Mouse (Mus musculus): ENCODE results near the gene Ddx58. TPM values are rescaled to one million over a fixed set of nuclear protein-coding genes. Genes with fewer than 3 reads are reported as not detected.

The Ddx58 gene
- polyA plus RNA-seq, 1 experiment from 2014 or later, result 2.6 TPM

DNA sequence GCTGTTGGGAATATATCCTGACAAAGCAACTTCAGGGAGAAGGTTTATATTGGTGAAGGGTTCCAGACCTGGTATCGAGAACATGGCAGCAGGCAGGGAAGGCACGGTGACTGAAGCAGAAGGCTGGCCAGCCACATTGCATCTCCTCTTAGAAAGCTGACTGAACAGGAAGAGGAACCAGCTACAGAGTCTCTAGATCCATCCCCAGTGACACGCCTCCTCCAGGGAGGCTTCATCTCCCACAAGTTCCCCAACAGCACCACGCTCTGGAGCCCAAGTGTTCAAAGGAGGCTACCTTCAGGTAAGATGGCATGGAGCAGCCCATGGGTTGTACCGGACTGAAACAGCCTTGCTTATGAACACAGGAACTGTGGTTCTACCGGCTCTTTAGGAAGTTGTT, 37.4 kb downstream of the Ddx58 start:
- no peak for DNase-seq (ENCODE audit: low spot score)
- no peaks in the 10 kb centered on the region for H3K9me3 ChIP-seq (replicated peaks)
- H3K36me3 ChIP-seq, result peaks cover 35% of the 10 kb centered on the region
- no peaks in the 10 kb centered on the region for H3K4me1 ChIP-seq
- WGBS, result 86% methylated on average over 6 of the region's 6 CpGs
- H3K27me3 ChIP-seq (ENCODE audit: low read depth, poor library complexity, severe bottlenecking), result no peaks in the 10 kb centered on the region
- H3K4me3 ChIP-seq, result no peak overlapping the region
- H3K27ac ChIP-seq (replicated peaks), result no peak overlapping the region

DNA sequence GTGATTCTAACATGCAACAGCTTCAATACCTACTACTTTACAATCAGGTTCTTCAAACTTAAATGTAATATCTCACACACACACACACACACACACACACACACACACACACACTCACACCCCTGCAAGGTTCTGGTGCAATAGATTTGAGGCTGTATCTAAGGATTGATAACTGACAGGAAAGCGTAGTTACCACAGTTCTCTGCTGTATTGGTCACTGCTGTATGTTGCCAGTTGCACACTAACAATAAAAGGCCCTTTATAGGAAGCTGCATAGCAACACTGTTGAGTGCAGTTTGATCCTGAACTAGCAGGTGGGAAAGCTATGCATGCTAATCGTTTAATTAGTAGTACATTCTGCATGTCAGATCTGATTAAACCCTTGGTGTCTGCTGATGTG, 44.3 kb downstream of the Ddx58 start:
- Histone ChIP-seq H3K4me1 (no peaks in the 10 kb centered on the region), H3K27me3 (ENCODE audit: low read depth, poor library complexity, severe bottlenecking) (no peaks in the 10 kb centered on the region), H3K36me3 (peaks cover 76% of the 10 kb centered on the region), H3K4me3 (no peak overlapping the region), H3K27ac (replicated peaks) (no peak overlapping the region), H3K9me3 (replicated peaks) (no peaks in the 10 kb centered on the region)
- 88% methylated on average over 2 of the region's 2 CpGs for WGBS
- no peak for DNase-seq (ENCODE audit: low spot score)

DNA sequence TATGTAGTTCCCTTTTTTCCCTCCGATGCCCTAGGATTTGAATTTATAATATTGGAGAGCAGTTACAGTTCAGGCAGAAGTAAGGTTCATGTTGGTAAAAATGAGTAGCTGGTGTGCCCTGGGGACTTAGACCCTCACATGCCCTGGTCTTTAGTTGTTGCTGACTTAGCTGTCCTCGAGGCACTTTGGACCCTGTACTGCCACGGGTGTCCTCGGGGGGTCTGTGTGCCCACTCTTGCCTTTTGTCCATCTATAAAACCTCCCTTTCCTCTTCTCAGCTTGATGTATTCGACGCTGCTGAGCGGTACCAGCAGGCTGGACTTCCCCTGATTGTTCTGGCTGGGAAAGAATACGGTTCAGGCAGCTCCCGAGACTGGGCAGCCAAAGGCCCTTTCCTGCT, 46.2 kb downstream of the Ddx58 start:
- 77% methylated on average over 9 of the region's 9 CpGs for WGBS
- Histone ChIP-seq H3K27me3 (ENCODE audit: low read depth, poor library complexity, severe bottlenecking) (no peaks in the 10 kb centered on the region), H3K36me3 (peaks cover 85% of the 10 kb centered on the region), H3K4me3 (no peak overlapping the region), H3K4me1 (no peaks in the 10 kb centered on the region), H3K9me3 (replicated peaks) (no peaks in the 10 kb centered on the region), H3K27ac (replicated peaks) (no peak overlapping the region)
- DNase-seq (ENCODE audit: low spot score), result no peak

DNA sequence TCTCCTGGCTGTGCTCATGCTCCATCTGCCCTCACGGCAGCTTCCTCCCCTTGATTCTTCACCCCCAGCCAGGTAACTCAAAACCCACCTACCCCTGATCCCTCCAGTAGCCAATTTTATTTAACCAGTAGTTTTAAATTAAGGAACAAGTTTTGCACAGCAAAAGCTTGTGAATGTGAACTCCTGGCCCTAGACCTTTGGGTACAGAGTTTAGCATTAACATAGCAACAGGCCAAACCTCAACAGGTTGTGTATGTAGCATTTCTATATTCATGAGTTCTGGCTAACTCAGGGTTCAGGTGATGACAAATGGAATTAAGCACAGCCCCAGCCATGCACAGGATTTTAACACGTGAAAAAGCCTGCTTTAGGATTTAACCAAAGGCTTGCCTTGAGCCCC, 47.4 kb downstream of the Ddx58 start:
- Histone ChIP-seq H3K36me3 (peaks cover 85% of the 10 kb centered on the region), H3K4me1 (no peaks in the 10 kb centered on the region)
- 68% methylated on average over 2 of the region's 2 CpGs for WGBS

DNA sequence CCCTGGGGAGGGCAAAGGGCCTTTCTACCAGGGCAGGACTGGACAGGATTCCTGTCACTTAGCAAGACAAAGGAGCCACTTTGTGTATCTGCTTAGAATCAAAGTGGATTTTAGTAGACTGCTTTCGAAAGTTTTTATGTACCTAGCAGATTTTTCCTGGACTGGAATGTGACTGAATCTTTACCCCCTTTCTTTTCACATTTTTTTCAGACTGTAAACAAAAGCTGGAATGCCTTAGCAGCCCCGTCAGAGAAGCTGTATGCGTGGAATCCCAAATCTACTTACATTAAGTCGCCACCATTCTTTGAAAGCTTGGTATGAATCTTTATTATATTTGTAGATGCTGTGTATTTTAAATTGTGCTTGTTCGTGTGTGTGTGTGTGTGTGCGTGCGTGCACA, 51.7 kb downstream of the Ddx58 start:
- peaks cover 92% of the 10 kb centered on the region for H3K36me3 ChIP-seq
- no peaks in the 10 kb centered on the region for H3K4me1 ChIP-seq
- no peak overlapping the region for H3K4me3 ChIP-seq
- no peaks in the 10 kb centered on the region for H3K27me3 ChIP-seq (ENCODE audit: low read depth, poor library complexity, severe bottlenecking)
- DNase-seq (ENCODE audit: low spot score), result no peak
- H3K27ac ChIP-seq (replicated peaks), result no peak overlapping the region
- 86% methylated on average over 7 of the region's 7 CpGs for WGBS
- no peaks in the 10 kb centered on the region for H3K9me3 ChIP-seq (replicated peaks)

More for the DNA sequence above, 47.4 kb downstream of the Ddx58 start:
- no peak for DNase-seq (ENCODE audit: low spot score)
- no peaks in the 10 kb centered on the region for H3K27me3 ChIP-seq (ENCODE audit: low read depth, poor library complexity, severe bottlenecking)
- H3K9me3 ChIP-seq (replicated peaks), result no peaks in the 10 kb centered on the region
- no peak overlapping the region for H3K4me3 ChIP-seq
- H3K27ac ChIP-seq (replicated peaks), result no peak overlapping the region

DNA sequence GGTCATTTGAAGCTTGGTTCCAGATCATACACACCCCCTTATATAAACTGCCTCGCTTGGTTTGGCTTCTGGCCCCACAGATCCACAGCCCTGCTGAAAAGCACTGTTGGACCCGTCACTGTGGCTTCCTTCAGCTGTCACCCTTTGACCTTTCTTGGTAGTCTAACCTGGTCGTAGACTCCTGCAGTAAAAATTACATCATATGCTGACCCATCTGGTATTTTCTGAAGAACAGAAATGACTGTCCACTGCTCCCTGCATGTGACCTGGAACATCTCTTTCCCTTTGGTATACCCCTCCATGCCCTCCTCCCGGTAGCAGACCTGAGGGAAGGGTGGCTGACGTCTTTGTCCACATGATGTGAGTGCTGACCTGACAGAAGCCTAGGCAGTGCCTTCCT, 55.2 kb downstream of the Ddx58 start:
- Histone ChIP-seq H3K27me3 (ENCODE audit: low read depth, poor library complexity, severe bottlenecking) (no peaks in the 10 kb centered on the region), H3K36me3 (peaks cover 92% of the 10 kb centered on the region), H3K4me1 (no peaks in the 10 kb centered on the region), H3K27ac (replicated peaks) (no peak overlapping the region), H3K9me3 (replicated peaks) (no peaks in the 10 kb centered on the region), H3K4me3 (no peak overlapping the region)
- WGBS, result 90% methylated on average over 5 of the region's 5 CpGs
- DNase-seq (ENCODE audit: low spot score), result no peak

DNA sequence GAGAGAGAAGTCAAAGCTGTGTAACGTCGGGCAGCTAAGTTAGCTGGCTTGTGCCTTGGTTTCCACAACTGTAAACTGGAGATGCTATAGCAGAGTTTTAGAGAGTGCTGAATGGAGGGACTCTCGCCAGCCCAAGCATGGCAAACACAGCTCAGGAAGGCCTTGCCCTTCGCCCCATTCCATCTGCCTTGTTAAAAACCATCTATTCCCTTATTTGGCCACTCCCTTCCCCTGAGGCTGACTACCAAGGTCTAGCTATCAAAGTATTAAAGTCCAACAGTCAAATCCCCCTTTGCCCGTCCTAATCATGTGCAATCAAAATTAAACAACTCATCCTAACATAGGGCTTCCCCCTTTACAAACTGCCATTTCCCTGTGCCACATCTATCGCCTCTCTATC, 55.8 kb downstream of the Ddx58 start:
- no peak for DNase-seq (ENCODE audit: low spot score)
- H3K27me3 ChIP-seq (ENCODE audit: low read depth, poor library complexity, severe bottlenecking), result no peaks in the 10 kb centered on the region
- 89% methylated on average over 6 of the region's 6 CpGs for whole genome bisulfite sequencing
- no peak overlapping the region for H3K27ac ChIP-seq (replicated peaks)
- no peak overlapping the region for H3K4me3 ChIP-seq
- H3K9me3 ChIP-seq (replicated peaks), result no peaks in the 10 kb centered on the region
- no peaks in the 10 kb centered on the region for H3K4me1 ChIP-seq
- H3K36me3 ChIP-seq, result peaks cover 91% of the 10 kb centered on the region

DNA sequence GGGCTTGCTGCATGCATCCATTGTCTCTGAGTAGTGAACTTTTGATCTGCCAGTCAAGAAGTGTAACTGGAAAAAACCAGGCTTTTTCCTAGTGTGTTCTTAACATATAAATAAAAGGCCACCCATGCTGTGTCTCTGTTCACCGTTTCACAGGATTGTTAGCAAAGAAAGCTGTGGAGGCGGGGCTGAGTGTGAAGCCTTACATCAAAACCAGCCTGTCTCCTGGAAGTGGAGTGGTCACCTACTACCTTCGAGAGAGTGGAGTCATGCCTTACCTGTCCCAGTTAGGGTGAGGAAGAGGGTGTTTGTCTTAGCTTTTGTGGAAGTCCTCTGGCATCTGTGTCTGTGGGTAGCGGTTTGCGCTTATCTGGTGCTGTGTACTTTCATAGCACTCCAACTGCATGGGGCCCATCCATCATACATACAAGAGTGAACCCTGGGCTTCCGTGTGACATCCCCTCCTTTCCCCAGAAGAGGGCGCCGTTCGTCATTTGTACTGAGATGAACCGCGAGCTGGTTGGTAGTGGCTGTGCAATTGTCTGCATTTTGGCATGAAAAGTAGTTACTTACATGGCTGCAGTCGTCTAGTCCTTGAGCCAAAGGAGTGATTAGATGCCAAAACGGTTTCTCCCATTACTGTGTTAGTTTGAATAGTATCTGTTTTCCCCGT, 56.8 kb downstream of the Ddx58 start:
- no peaks in the 10 kb centered on the region for H3K9me3 ChIP-seq (replicated peaks)
- H3K4me1 ChIP-seq, result no peaks in the 10 kb centered on the region
- no peak overlapping the region for H3K27ac ChIP-seq (replicated peaks)
- 47% methylated on average over 14 of the region's 14 CpGs for WGBS
- H3K4me3 ChIP-seq, result no peak overlapping the region
- peaks cover 91% of the 10 kb centered on the region for H3K36me3 ChIP-seq
- H3K27me3 ChIP-seq (ENCODE audit: low read depth, poor library complexity, severe bottlenecking), result no peaks in the 10 kb centered on the region
- DNase-seq (ENCODE audit: low spot score), result peak; percentile 69

DNA sequence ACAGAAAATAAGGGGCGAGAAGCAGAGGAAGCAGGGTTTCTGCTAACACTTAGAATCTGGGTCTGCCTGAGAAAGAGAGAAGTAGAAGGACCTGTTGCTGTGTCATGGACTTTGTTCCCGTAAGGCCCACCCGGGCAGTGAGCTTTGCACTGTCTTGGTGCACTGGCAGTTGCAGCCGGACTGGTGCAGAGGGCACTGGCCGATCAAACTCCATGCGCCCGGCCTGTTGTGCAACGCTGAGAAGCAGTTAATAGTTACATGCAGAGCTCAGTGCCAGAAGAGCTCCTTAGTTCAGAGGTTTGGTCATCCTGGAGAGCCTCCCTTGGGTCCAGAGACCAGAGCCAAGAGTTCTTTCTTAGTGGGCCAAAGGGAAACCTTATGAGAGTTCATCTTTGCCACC, 57.9 kb downstream of the Ddx58 start:
- WGBS, result 94% methylated on average over 8 of the region's 8 CpGs
- no peaks in the 10 kb centered on the region for H3K27me3 ChIP-seq (ENCODE audit: low read depth, poor library complexity, severe bottlenecking)
- H3K9me3 ChIP-seq (replicated peaks), result no peaks in the 10 kb centered on the region
- H3K36me3 ChIP-seq, result peaks cover 84% of the 10 kb centered on the region
- H3K4me3 ChIP-seq, result no peak overlapping the region
- no peaks in the 10 kb centered on the region for H3K4me1 ChIP-seq
- no peak overlapping the region for H3K27ac ChIP-seq (replicated peaks)
- no peak for DNase-seq (ENCODE audit: low spot score)

DNA sequence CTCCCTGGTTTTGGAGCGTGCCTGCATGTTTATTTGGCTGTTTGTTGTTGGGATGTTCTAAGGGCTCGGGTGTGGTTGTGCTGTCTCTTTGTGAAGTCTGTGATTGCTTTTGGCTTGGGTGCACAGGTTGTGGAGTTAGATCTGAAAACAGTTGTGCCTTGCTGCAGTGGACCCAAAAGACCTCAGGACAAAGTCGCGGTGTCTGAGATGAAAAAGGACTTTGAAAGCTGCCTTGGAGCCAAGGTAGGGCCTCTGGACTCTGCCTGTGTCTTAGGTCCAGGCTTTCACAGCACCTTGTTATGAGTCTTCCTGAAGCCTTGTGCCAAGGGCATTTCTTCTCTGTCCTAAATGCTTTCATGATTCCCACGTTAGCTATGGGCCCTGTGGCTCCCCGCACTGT, 59.6 kb downstream of the Ddx58 start:
- Histone ChIP-seq H3K9me3 (replicated peaks) (no peaks in the 10 kb centered on the region), H3K4me3 (no peak overlapping the region), H3K27ac (replicated peaks) (no peak overlapping the region), H3K27me3 (ENCODE audit: low read depth, poor library complexity, severe bottlenecking) (no peaks in the 10 kb centered on the region), H3K36me3 (peaks cover 84% of the 10 kb centered on the region), H3K4me1 (no peaks in the 10 kb centered on the region)
- DNase-seq (ENCODE audit: low spot score), result no peak
- 93% methylated on average over 6 of the region's 6 CpGs for WGBS

DNA sequence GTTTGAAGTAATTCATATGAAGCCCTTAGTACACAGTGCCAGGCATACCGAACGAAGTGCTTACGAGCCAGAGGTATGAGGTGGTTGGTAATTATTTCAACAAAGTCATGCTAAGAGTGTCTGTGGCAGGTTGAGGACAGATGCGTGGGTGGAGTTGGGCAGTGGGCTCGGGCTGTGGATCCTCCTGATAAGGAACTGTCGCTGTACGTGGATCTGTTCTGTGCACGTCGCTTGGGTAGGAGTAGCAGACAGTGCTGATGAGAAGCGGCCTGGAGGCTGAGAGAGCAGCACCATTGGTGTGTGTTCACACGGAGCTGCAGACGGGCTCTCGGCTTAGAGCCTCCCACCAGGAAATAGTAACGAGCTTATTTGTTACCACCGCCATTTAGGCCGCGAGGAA, 61.0 kb downstream of the Ddx58 start:
- Histone ChIP-seq H3K4me3 (no peak overlapping the region), H3K36me3 (peaks cover 74% of the 10 kb centered on the region), H3K27me3 (ENCODE audit: low read depth, poor library complexity, severe bottlenecking) (no peaks in the 10 kb centered on the region), H3K27ac (replicated peaks) (no peak overlapping the region), H3K9me3 (replicated peaks) (no peaks in the 10 kb centered on the region), H3K4me1 (no peaks in the 10 kb centered on the region)
- 94% methylated on average over 17 of the region's 17 CpGs for WGBS
- no peak for DNase-seq (ENCODE audit: low spot score)

DNA sequence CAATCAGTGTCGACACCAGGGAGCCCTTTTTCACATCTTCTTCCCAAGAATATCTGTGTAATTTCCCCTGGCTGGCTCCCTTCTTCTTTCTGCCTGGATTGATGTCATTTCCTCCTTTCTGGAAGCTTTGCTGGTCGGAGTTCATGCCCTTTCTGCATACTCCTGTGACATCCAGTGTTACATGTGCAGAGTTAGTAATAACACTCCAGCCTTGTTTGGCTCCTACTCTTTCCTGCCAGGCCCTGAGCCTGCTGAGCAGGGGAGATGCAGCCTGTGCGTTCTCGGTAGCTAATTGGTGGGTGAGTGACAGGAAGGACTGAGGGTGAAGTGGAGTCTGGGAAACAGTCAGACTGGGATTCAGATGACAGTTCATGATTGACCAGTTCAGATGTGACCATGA, 65.3 kb downstream of the Ddx58 start:
- 87% methylated on average over 4 of the region's 4 CpGs for WGBS
- no peak for DNase-seq (ENCODE audit: low spot score)

DNA sequence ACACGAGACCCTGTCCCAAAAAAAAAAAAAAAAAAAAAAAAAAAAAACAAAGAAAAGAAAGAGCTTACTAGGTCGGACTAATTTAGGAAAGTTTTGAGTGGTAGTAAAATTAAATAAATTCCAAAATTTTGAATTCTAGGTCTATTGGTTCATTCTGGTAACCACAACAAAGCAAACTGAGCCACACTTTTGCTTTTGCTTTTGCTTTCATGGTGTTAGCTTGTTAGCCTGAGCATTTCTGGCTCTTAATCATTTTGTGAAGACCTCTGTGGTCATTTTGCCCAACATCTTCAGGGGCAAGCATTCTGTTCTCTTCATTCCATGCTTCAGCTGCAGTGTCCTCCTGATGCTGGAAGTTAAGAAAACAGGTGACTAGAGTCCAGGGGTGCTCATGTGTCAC, 67.3 kb downstream of the Ddx58 start:
- 90% methylated on average over 2 of the region's 2 CpGs for WGBS
- Histone ChIP-seq H3K4me3 (no peak overlapping the region), H3K4me1 (peaks cover 2% of the 10 kb centered on the region; the same call in 1 of the 2 replicates), H3K27ac (replicated peaks) (no peak overlapping the region), H3K27me3 (ENCODE audit: low read depth, poor library complexity, severe bottlenecking) (no peaks in the 10 kb centered on the region), H3K36me3 (peaks cover 49% of the 10 kb centered on the region), H3K9me3 (replicated peaks) (no peaks in the 10 kb centered on the region)
- no peak for DNase-seq (ENCODE audit: low spot score)

More for the DNA sequence above, 65.3 kb downstream of the Ddx58 start:
- Histone ChIP-seq H3K4me1 (no peaks in the 10 kb centered on the region), H3K27ac (replicated peaks) (no peak overlapping the region), H3K36me3 (peaks cover 52% of the 10 kb centered on the region), H3K4me3 (no peak overlapping the region), H3K27me3 (ENCODE audit: low read depth, poor library complexity, severe bottlenecking) (no peaks in the 10 kb centered on the region), H3K9me3 (replicated peaks) (no peaks in the 10 kb centered on the region)

DNA sequence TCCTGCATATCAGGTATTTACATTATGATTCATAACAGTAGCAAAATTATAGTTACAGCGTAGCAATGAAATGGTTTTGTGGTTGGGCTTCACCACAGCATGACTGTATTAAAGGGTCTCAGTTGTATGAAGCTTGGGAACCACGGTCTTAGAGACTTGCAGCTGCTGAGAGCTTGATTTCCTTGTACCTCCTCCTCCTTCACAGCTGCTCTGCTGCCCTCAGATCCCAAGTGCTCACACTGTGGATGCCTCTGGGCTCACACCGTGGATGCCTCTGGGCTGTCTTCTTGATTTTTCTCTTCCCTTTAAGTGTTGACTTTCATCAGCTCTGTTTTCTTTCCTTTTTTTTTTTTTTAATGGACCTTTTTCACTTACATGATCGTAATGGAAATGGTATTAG, 68.2 kb downstream of the Ddx58 start:
- no peak for DNase-seq (ENCODE audit: low spot score)
- H3K36me3 ChIP-seq, result peaks cover 55% of the 10 kb centered on the region
- no peaks in the 10 kb centered on the region for H3K9me3 ChIP-seq (replicated peaks)
- H3K4me3 ChIP-seq, result no peak overlapping the region
- H3K27me3 ChIP-seq (ENCODE audit: low read depth, poor library complexity, severe bottlenecking), result no peaks in the 10 kb centered on the region
- WGBS, result 95% methylated on average over 4 of the region's 4 CpGs
- peaks cover 2% of the 10 kb centered on the region; the same call in 1 of the 2 replicates for H3K4me1 ChIP-seq
- H3K27ac ChIP-seq (replicated peaks), result no peak overlapping the region

All from midbrain, embryonic 10.5 days (tissue).